Mouse (Mus musculus) left cerebral cortex, adult 11 months (tissue): ENCODE data around the gene Tro.

ENCODE experiments used
- DNase-seq: peaks from one replicate; pipeline ENCODE4 v3.0.0; 2022; ENCODE audit warnings: low spot score

Gene Tro

GRCm38 (mm10) chrX:150656908-150657796 lies at the start of gene Tro:
Gene Tro (minus strand): TSS chrX:150657583.
- no peak for DNase-seq

- no peak for DNase-seq
These were observed 20.1 kb upstream of the Tro start for GRCm38 (mm10) chrX:150677505-150677904.

DNA sequence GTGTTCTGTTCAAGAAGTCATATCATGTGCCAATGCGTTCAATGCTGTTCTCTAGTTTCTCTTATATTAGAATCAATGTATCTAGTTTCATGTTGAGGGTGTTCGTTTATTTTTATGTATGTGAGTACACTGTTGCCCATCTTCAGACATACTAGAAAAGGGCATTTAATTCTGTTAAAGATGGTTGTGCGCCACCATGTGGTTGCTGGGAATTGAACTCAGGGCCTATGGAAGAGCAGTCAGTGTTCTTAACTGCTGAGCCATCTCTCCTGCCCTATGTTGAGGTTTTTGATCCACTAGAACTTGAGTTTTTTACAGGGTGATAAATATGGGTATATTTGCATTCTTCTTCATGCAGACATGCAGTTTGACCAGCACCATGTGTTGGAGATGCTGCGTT lies 5.4 kb upstream of the Tro start:
- no peak for DNase-seq

- no peak for DNase-seq
These were observed 375 bp upstream of the Tro start for GRCm38 (mm10) chrX:150657797-150658118.

DNA sequence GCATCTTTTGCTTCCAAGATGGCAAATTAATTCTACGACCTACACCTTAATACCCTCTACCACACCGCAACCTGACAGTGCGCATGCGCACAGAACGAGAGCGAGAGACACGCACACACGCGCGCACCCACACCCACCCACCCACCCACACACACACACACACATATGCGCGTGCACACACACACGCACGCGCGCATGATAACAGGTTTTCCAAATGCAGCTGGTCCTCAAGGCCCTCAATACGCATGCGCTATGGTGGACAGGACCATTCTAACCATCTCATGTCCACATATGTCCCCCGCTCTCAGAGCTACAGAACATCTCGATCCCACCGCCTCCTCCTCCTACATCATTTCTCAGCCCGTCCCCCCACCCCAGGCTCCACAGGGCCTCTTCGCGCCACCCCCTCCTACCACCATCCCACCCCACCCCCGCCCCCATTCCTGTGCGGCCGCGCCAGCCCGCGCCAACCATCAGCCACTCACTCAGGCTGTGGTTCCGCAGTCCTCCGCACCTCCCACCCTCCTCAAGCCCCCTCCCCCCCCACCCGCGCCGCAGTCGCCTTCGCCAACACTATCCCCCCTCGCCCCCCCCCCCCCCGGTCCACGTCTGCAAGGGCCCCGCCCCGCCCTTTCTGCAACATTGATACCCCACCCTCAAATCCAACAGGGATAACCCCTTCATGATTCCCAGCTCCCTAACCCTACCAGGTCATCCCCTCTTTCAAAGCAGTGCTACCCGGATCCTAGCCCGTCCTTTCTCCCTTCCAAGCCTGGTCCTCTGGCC lies 1.1 kb downstream of the Tro start:
- peak; percentile 55 for DNase-seq

GRCm38 (mm10) chrX:150636421-150636820 lies 21.0 kb downstream of the Tro start:
- no peak for DNase-seq

DNA sequence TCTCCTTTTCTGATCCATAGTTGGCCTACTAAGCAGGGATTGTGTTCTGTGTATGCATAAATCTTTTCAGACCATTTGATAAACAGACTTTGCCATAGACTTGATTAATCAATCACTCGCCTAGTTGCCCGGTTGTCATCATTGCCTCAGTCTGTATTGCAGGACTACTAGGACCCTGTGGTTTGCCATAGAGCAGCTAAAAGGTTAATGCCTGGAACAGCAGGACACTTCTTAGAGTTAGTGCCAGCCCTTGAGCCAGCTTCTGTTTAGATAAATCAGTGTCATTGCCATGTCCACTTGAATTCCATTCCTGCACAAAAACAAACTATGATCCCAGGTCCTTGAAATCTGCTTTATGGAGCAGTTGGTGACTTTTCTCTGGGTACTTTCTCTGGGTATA lies 58.5 kb downstream of the Tro start:
- DNase-seq, result no peak
